Mouse (Mus musculus) neural tube, embryonic 11.5 days (tissue): ENCODE measurements around the gene Pawr. TPM values are rescaled to one million over a fixed set of nuclear protein-coding genes. Genes with fewer than 3 reads are reported as not detected.

ENCODE experiments used
- ATAC-seq: fragments of 200-750 bp; cut with Nextera tagmentation; 2 replicates; pipeline ENCODE4 v1.8.0; 2017; ENCODE audit warnings: moderate number of reproducible peaks, mild to moderate bottlenecking, moderate TSS enrichment, moderate library complexity; ENCODE audit not compliant: insufficient read depth, low FRiP score, low TSS enrichment
- DNase-seq: peaks from one replicate; pipeline ENCODE4 v3.0.0-alpha.2; 2015; ENCODE audit warnings: low spot score
- H3K27ac ChIP-seq: fragments of 300-500 bp; sonication (generic); 2 replicates; pipeline ENCODE4 v1.5.1; 2014; ENCODE audit warnings: low read depth, mild to moderate bottlenecking, low read length
- H3K27me3 ChIP-seq: fragments of 300-500 bp; sonication (generic); 2 replicates; pipeline ENCODE4 v1.6.1; 2014; ENCODE audit warnings: mild to moderate bottlenecking, low read length, mixed read lengths; ENCODE audit not compliant: control insufficient read depth, insufficient read depth
- H3K36me3 ChIP-seq: fragments of 300-500 bp; sonication (generic); 2 replicates; pipeline ENCODE4 v1.6.1; 2014; ENCODE audit warnings: mild to moderate bottlenecking, low read length, moderate library complexity, mixed read lengths; ENCODE audit not compliant: control insufficient read depth, insufficient read depth
- H3K4me1 ChIP-seq: fragments of 300-500 bp; sonication (generic); 2 replicates; pipeline ENCODE4 v1.6.1; 2014; ENCODE audit warnings: low read length, mixed read lengths; ENCODE audit not compliant: control insufficient read depth, insufficient read depth
- H3K4me2 ChIP-seq: fragments of 300-500 bp; sonication (generic); 2 replicates; pipeline ENCODE4 v1.6.1; 2014; ENCODE audit warnings: low read depth, mild to moderate bottlenecking, moderate library complexity
- H3K4me3 ChIP-seq: fragments of 300-500 bp; sonication (generic); 2 replicates; pipeline ENCODE4 v1.5.1; 2014; ENCODE audit warnings: low read depth, low read length
- H3K9ac ChIP-seq: fragments of 300-500 bp; sonication (generic); 2 replicates; pipeline ENCODE4 v1.6.1; 2014; ENCODE audit warnings: mild to moderate bottlenecking, low read length
- H3K9me3 ChIP-seq: fragments of 300-500 bp; sonication (generic); 2 replicates; pipeline ENCODE4 v1.6.1; 2016; ENCODE audit warnings: low read length; ENCODE audit not compliant: control insufficient read depth
- WGBS: fragments of 180-500 bp; shearing (Covaris S2); extraction: QIAGEN DNeasy Blood & Tissue Kit; methylation state at CpG from one replicate; pipeline ENCODE4 v1.1.7; 2014; 5-methylcytosine and 5-hydroxymethylcytosine counted together
- polyA plus RNA-seq: library from polyadenylated mRNA; unstranded; fragments of >200 nt; fragmentation: Nextera tagmentation; extraction: Ambion mirVana; gene quantifications from 2 replicates; pipeline ENCODE4 v1.2.1, GENCODE M21; 2014

Gene Pawr
- polyA plus RNA-seq, 1 experiment from 2014 or later: 15.1 TPM

- Histone ChIP-seq H3K9me3 (no peaks in the 10 kb centered on the region), H3K4me1 (no peaks in the 10 kb centered on the region), H3K4me2 (no peak overlapping the region), H3K4me3 (no peak overlapping the region), H3K9ac (no peak overlapping the region), H3K27ac (no peak overlapping the region), H3K27me3 (no peaks in the 10 kb centered on the region), H3K36me3 (no peaks in the 10 kb centered on the region)
- 97% methylated on average over 13 of the region's 13 CpGs for WGBS
- DNase-seq: no peak
- ATAC-seq: no peak
These were observed 41.9 kb upstream of the Pawr start for GRCm38 (mm10) chr10:108290046-108290445.

- Histone ChIP-seq H3K9ac (no peak overlapping the region), H3K9me3 (no peaks in the 10 kb centered on the region), H3K4me1 (no peaks in the 10 kb centered on the region), H3K27ac (no peak overlapping the region), H3K4me2 (no peak overlapping the region), H3K36me3 (no peaks in the 10 kb centered on the region), H3K4me3 (no peak overlapping the region), H3K27me3 (no peaks in the 10 kb centered on the region)
- 78% methylated on average over 12 of the region's 12 CpGs for WGBS
- ATAC-seq (no peak), DNase-seq (no peak)
These were observed 40.0 kb upstream of the Pawr start for GRCm38 (mm10) chr10:108291688-108292471.

GRCm38 (mm10) chr10:108292651-108293050 lies 39.3 kb upstream of the Pawr start:
- ATAC-seq: no peak
- WGBS: 84% methylated on average over 4 of the region's 4 CpGs
- H3K27ac ChIP-seq: no peak overlapping the region

GRCm38 (mm10) chr10:108293620-108294195 lies 38.2 kb upstream of the Pawr start:
- no peak overlapping the region for H3K4me2 ChIP-seq
- 92% methylated on average over 16 of the region's 16 CpGs for WGBS
- H3K4me3 ChIP-seq: no peak overlapping the region
- no peaks in the 10 kb centered on the region for H3K4me1 ChIP-seq
- no peaks in the 10 kb centered on the region for H3K27me3 ChIP-seq
- no peak for ATAC-seq
- no peak overlapping the region for H3K27ac ChIP-seq
- no peaks in the 10 kb centered on the region for H3K9me3 ChIP-seq
- H3K36me3 ChIP-seq: no peaks in the 10 kb centered on the region
- no peak for DNase-seq
- no peak overlapping the region for H3K9ac ChIP-seq

More at GRCm38 (mm10) chr10:108292651-108293050, 39.3 kb upstream of the Pawr start:
- H3K27me3 ChIP-seq: no peaks in the 10 kb centered on the region
- no peak overlapping the region for H3K9ac ChIP-seq
- H3K9me3 ChIP-seq: no peaks in the 10 kb centered on the region
- no peaks in the 10 kb centered on the region for H3K36me3 ChIP-seq
- no peak overlapping the region for H3K4me2 ChIP-seq
- DNase-seq: no peak
- H3K4me1 ChIP-seq: no peaks in the 10 kb centered on the region
- H3K4me3 ChIP-seq: no peak overlapping the region

- Histone ChIP-seq H3K27ac (no peak overlapping the region), H3K27me3 (no peaks in the 10 kb centered on the region)
- WGBS: 81% methylated on average over 7 of the region's 7 CpGs
These were observed 37.2 kb upstream of the Pawr start for GRCm38 (mm10) chr10:108294766-108295165.

GRCm38 (mm10) chr10:108296446-108296845 lies 35.5 kb upstream of the Pawr start:
- 88% methylated on average over 7 of the region's 7 CpGs for WGBS
- Histone ChIP-seq H3K4me2 (no peak overlapping the region), H3K27ac (no peak overlapping the region), H3K4me1 (no peaks in the 10 kb centered on the region), H3K4me3 (no peak overlapping the region), H3K36me3 (no peaks in the 10 kb centered on the region), H3K9me3 (no peaks in the 10 kb centered on the region), H3K27me3 (no peaks in the 10 kb centered on the region), H3K9ac (no peak overlapping the region)
- no peak for ATAC-seq
- no peak for DNase-seq

More at GRCm38 (mm10) chr10:108294766-108295165, 37.2 kb upstream of the Pawr start:
- no peak for ATAC-seq
- Histone ChIP-seq H3K9ac (no peak overlapping the region), H3K4me1 (no peaks in the 10 kb centered on the region), H3K9me3 (no peaks in the 10 kb centered on the region), H3K4me3 (no peak overlapping the region), H3K4me2 (no peak overlapping the region), H3K36me3 (no peaks in the 10 kb centered on the region)
- no peak for DNase-seq

- WGBS: 97% methylated on average over 13 of the region's 13 CpGs
- Histone ChIP-seq H3K9ac (no peak overlapping the region), H3K4me3 (no peak overlapping the region), H3K36me3 (no peaks in the 10 kb centered on the region), H3K27ac (no peak overlapping the region), H3K27me3 (no peaks in the 10 kb centered on the region), H3K4me1 (no peaks in the 10 kb centered on the region), H3K9me3 (no peaks in the 10 kb centered on the region), H3K4me2 (no peak overlapping the region)
- DNase-seq: no peak
- no peak for ATAC-seq
These were observed 33.7 kb upstream of the Pawr start for GRCm38 (mm10) chr10:108298261-108298660.

DNA sequence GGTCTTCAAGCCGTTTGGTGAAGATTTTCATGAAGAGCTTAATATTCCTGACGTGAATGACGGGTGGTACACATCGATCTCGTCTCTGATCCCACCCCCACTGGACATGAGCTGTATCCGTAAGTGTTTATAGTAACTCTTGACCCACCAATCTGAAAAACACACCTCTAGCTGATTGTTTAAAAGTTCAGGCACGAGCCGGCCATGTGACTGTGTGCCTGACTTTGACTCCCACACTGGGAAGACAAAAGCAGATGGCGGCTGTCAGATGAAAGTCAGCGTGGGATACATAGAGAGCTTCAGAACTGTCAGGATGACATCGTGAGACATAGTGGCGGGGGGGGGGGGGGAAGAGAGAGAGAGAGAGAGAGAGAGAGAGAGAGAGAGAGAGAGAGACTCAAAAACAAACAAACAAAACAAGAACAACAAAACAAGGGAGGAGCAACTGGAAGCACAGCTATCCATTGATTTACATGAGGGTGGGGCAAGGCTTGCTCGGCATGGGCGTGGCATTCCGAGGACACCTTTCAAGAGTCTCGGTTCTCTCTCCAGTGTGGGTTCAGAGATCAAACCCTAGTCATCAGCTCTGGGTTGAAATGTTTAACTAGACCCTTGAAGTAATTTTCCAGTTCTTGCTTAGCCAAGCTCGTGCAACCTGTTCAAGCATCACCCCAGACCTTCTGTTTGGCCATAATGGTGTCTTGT lies 32.9 kb upstream of the Pawr start:
- 85% methylated on average over 16 of the region's 17 CpGs for WGBS
- DNase-seq (no peak), ATAC-seq (no peak)
- H3K4me1 ChIP-seq: no peaks in the 10 kb centered on the region
- no peaks in the 10 kb centered on the region for H3K36me3 ChIP-seq
- no peaks in the 10 kb centered on the region for H3K9me3 ChIP-seq
- H3K4me3 ChIP-seq: no peak overlapping the region
- no peaks in the 10 kb centered on the region for H3K27me3 ChIP-seq
- no peak overlapping the region for H3K27ac ChIP-seq
- H3K4me2 ChIP-seq: no peak overlapping the region
- no peak overlapping the region for H3K9ac ChIP-seq
